Mouse (Mus musculus) ES-E14 (cell line): Measurements from ENCODE around the gene Xrra1.

Source experiments
- CHD2 ChIP-seq: IDR thresholded peaks from 2 replicates; pipeline ENCODE4 v1.6.1; 2014; ENCODE audit warnings: mild to moderate bottlenecking, low read depth, low read length, inconsistent platforms
- ZC3H11A ChIP-seq: IDR thresholded peaks from 2 replicates; pipeline ENCODE4 v1.6.1; 2012; ENCODE audit warnings: low read depth, mild to moderate bottlenecking, inconsistent platforms, low read length, borderline replicate concordance
- ZNF384 ChIP-seq: IDR thresholded peaks from 2 replicates; pipeline ENCODE4 v1.6.1; 2012; ENCODE audit warnings: low read depth, low read length, inconsistent platforms

GRCm38 (mm10) chr7:99887230-99887735 lies 28.4 kb downstream of the Xrra1 start:
- TF ChIP-seq CHD2 (no peak), ZNF384 (no peak), ZC3H11A (no peak)
